Mouse (Mus musculus): Measurements from ENCODE around the gene Capn12. TPM values are rescaled to one million over a fixed set of nuclear protein-coding genes. Genes with fewer than 3 reads are reported as not detected.
"Not testable (repeated sequence)": the region's sequence is repeated elsewhere in the genome, so short reads cannot be mapped to it uniquely, and the experiment has no call there.

The Capn12 gene
- polyA plus RNA-seq, 1 experiment, result 0.39 TPM

GRCm38 (mm10) chr7:28877856-28878255 is 3.4 kb upstream of the Capn12 start:
- TF ChIP-seq USF1 (IDR thresholded peaks at IDR 0.05; ENCODE audit: low read depth) (no peak), CEBPB (IDR thresholded peaks at IDR 0.05; ENCODE audit: low read depth) (no peak), CTCF (IDR thresholded peaks at IDR 0.05; ENCODE audit: control insufficient read depth, insufficient read depth, insufficient read length) (no peak), MYOD1 (IDR thresholded peaks at IDR 0.05; ENCODE audit: control insufficient read depth, insufficient read length, low read depth) (no peak), MYOG (IDR thresholded peaks at IDR 0.05; ENCODE audit: control insufficient read depth, extremely low read depth, insufficient read length) (no peak), FOSL1 (IDR thresholded peaks at IDR 0.05; ENCODE audit: insufficient read depth, low read length, poor library complexity, severe bottlenecking) (no peak), MAX (IDR thresholded peaks at IDR 0.05) (no peak)
- no peak overlapping the region for H3K4me3 ChIP-seq (ENCODE audit: insufficient read depth, poor library complexity, severe bottlenecking)
- H3ac ChIP-seq (ENCODE audit: control insufficient read depth, insufficient read length, low read depth), result no peak overlapping the region
- H3K79me3 ChIP-seq (ENCODE audit: low read depth), result no peaks in the 10 kb centered on the region
- H3K79me2 ChIP-seq (ENCODE audit: control insufficient read depth, insufficient read depth), result no peaks in the 10 kb centered on the region
- no peaks in the 10 kb centered on the region for H3K27me3 ChIP-seq (ENCODE audit: control insufficient read depth, insufficient read depth, insufficient read length)
- no peaks in the 10 kb centered on the region for H3K36me3 ChIP-seq (ENCODE audit: control insufficient read depth, insufficient read depth)

GRCm38 (mm10) chr7:28879606-28880005 is 1.6 kb upstream of the Capn12 start:
- Histone ChIP-seq H3K27me3 (ENCODE audit: control insufficient read depth, insufficient read depth, insufficient read length) (no peaks in the 10 kb centered on the region), H3K79me2 (ENCODE audit: control insufficient read depth, insufficient read depth) (no peaks in the 10 kb centered on the region), H3ac (ENCODE audit: control insufficient read depth, insufficient read length, low read depth) (no peak overlapping the region), H3K79me3 (ENCODE audit: low read depth) (no peaks in the 10 kb centered on the region), H3K36me3 (ENCODE audit: control insufficient read depth, insufficient read depth) (no peaks in the 10 kb centered on the region), H3K4me3 (ENCODE audit: insufficient read depth, poor library complexity, severe bottlenecking) (no peak overlapping the region)
- no peak for TF ChIP-seq MYOD1 (IDR thresholded peaks at IDR 0.05; ENCODE audit: control insufficient read depth, insufficient read length, low read depth)
- TF ChIP-seq FOSL1 (IDR thresholded peaks at IDR 0.05; ENCODE audit: insufficient read depth, low read length, poor library complexity, severe bottlenecking), result no peak
- TF ChIP-seq CEBPB (IDR thresholded peaks at IDR 0.05; ENCODE audit: low read depth), result no peak
- no peak for TF ChIP-seq CTCF (IDR thresholded peaks at IDR 0.05; ENCODE audit: control insufficient read depth, insufficient read depth, insufficient read length)
- TF ChIP-seq USF1 (IDR thresholded peaks at IDR 0.05; ENCODE audit: low read depth), result no peak
- no peak for TF ChIP-seq MAX (IDR thresholded peaks at IDR 0.05)
- no peak for TF ChIP-seq MYOG (IDR thresholded peaks at IDR 0.05; ENCODE audit: control insufficient read depth, extremely low read depth, insufficient read length)

GRCm38 (mm10) chr7:28880554-28880953 is 668 bp upstream of the Capn12 start:
- H3ac ChIP-seq (ENCODE audit: control insufficient read depth, insufficient read length, low read depth), result no peak overlapping the region
- no peaks in the 10 kb centered on the region for H3K79me3 ChIP-seq (ENCODE audit: low read depth)
- no peaks in the 10 kb centered on the region for H3K79me2 ChIP-seq (ENCODE audit: control insufficient read depth, insufficient read depth)
- no peaks in the 10 kb centered on the region for H3K27me3 ChIP-seq (ENCODE audit: control insufficient read depth, insufficient read depth, insufficient read length)
- no peak overlapping the region for H3K4me3 ChIP-seq (ENCODE audit: insufficient read depth, poor library complexity, severe bottlenecking)
- no peak for TF ChIP-seq MYOG (IDR thresholded peaks at IDR 0.05; ENCODE audit: control insufficient read depth, extremely low read depth, insufficient read length)
- no peak for TF ChIP-seq CTCF (IDR thresholded peaks at IDR 0.05; ENCODE audit: control insufficient read depth, insufficient read depth, insufficient read length)
- no peak for TF ChIP-seq FOSL1 (IDR thresholded peaks at IDR 0.05; ENCODE audit: insufficient read depth, low read length, poor library complexity, severe bottlenecking)
- TF ChIP-seq USF1 (IDR thresholded peaks at IDR 0.05; ENCODE audit: low read depth), result no peak
- no peak for TF ChIP-seq CEBPB (IDR thresholded peaks at IDR 0.05; ENCODE audit: low read depth)
- TF ChIP-seq MAX (IDR thresholded peaks at IDR 0.05), result no peak
- TF ChIP-seq MYOD1 (IDR thresholded peaks at IDR 0.05; ENCODE audit: control insufficient read depth, insufficient read length, low read depth), result no peak
- no peaks in the 10 kb centered on the region for H3K36me3 ChIP-seq (ENCODE audit: control insufficient read depth, insufficient read depth)

GRCm38 (mm10) chr7:28883039-28883438 is 1.8 kb downstream of the Capn12 start:
- H3ac ChIP-seq (ENCODE audit: control insufficient read depth, insufficient read length, low read depth), result no peak overlapping the region
- no peak for TF ChIP-seq CTCF (IDR thresholded peaks at IDR 0.05; ENCODE audit: control insufficient read depth, insufficient read depth, insufficient read length)
- TF ChIP-seq MYOD1 (IDR thresholded peaks at IDR 0.05; ENCODE audit: control insufficient read depth, insufficient read length, low read depth), result no peak
- no peak for TF ChIP-seq FOSL1 (IDR thresholded peaks at IDR 0.05; ENCODE audit: insufficient read depth, low read length, poor library complexity, severe bottlenecking)
- TF ChIP-seq CEBPB (IDR thresholded peaks at IDR 0.05; ENCODE audit: low read depth), result no peak
- no peak for TF ChIP-seq MAX (IDR thresholded peaks at IDR 0.05)
- TF ChIP-seq USF1 (IDR thresholded peaks at IDR 0.05; ENCODE audit: low read depth), result no peak
- TF ChIP-seq MYOG (IDR thresholded peaks at IDR 0.05; ENCODE audit: control insufficient read depth, extremely low read depth, insufficient read length), result no peak
- no peaks in the 10 kb centered on the region for H3K27me3 ChIP-seq (ENCODE audit: control insufficient read depth, insufficient read depth, insufficient read length)
- no peaks in the 10 kb centered on the region for H3K79me3 ChIP-seq (ENCODE audit: low read depth)
- H3K36me3 ChIP-seq (ENCODE audit: control insufficient read depth, insufficient read depth), result no peaks in the 10 kb centered on the region
- H3K4me3 ChIP-seq (ENCODE audit: insufficient read depth, poor library complexity, severe bottlenecking), result no peak overlapping the region
- H3K79me2 ChIP-seq (ENCODE audit: control insufficient read depth, insufficient read depth), result no peaks in the 10 kb centered on the region

GRCm38 (mm10) chr7:28883704-28884103 is 2.5 kb downstream of the Capn12 start:
- H3K79me2 ChIP-seq (ENCODE audit: control insufficient read depth, insufficient read depth); H3K4me3 ChIP-seq (ENCODE audit: insufficient read depth, poor library complexity, severe bottlenecking); H3K79me3 ChIP-seq (ENCODE audit: low read depth); H3K27me3 ChIP-seq (ENCODE audit: control insufficient read depth, insufficient read depth, insufficient read length); H3K36me3 ChIP-seq (ENCODE audit: control insufficient read depth, insufficient read depth); H3ac ChIP-seq (ENCODE audit: control insufficient read depth, insufficient read length, low read depth): not testable (repeated sequence)

- Histone ChIP-seq H3K79me3 (ENCODE audit: low read depth) (no peaks in the 10 kb centered on the region), H3ac (ENCODE audit: control insufficient read depth, insufficient read length, low read depth) (no peak overlapping the region), H3K79me2 (ENCODE audit: control insufficient read depth, insufficient read depth) (no peaks in the 10 kb centered on the region), H3K36me3 (ENCODE audit: control insufficient read depth, insufficient read depth) (peaks cover 3% of the 10 kb centered on the region), H3K27me3 (ENCODE audit: control insufficient read depth, insufficient read depth, insufficient read length) (no peaks in the 10 kb centered on the region), H3K4me3 (ENCODE audit: insufficient read depth, poor library complexity, severe bottlenecking) (no peak overlapping the region)
- TF ChIP-seq FOSL1 (IDR thresholded peaks at IDR 0.05; ENCODE audit: insufficient read depth, low read length, poor library complexity, severe bottlenecking) (no peak), MYOD1 (IDR thresholded peaks at IDR 0.05; ENCODE audit: control insufficient read depth, insufficient read length, low read depth) (no peak), MYOG (IDR thresholded peaks at IDR 0.05; ENCODE audit: control insufficient read depth, extremely low read depth, insufficient read length) (no peak), CEBPB (IDR thresholded peaks at IDR 0.05; ENCODE audit: low read depth) (no peak), USF1 (IDR thresholded peaks at IDR 0.05; ENCODE audit: low read depth) (no peak), MAX (IDR thresholded peaks at IDR 0.05) (no peak), CTCF (IDR thresholded peaks at IDR 0.05; ENCODE audit: control insufficient read depth, insufficient read depth, insufficient read length) (no peak)
Measured at GRCm38 (mm10) chr7:28886486-28886885, 5.3 kb downstream of the Capn12 start.

Measured in C2C12 (cell line).